Mouse (Mus musculus) limb, embryonic 15.5 days (tissue): Measurements from ENCODE around the gene Xirp2. TPM values are rescaled to one million over a fixed set of nuclear protein-coding genes. Genes with fewer than 3 reads are reported as not detected.
"Not testable (repeated sequence)": the region's sequence is repeated elsewhere in the genome, so short reads cannot be mapped to it uniquely, and the experiment has no call there.

Experiments used
- ATAC-seq: fragments of 200-750 bp; cut with Nextera tagmentation; 2 replicates; pipeline ENCODE4 v1.8.0; 2017; ENCODE audit warnings: low read depth, moderate TSS enrichment; ENCODE audit not compliant: insufficient number of reproducible peaks, low FRiP score, low TSS enrichment
- H3K27ac ChIP-seq: fragments of 300-500 bp; sonication (generic); 2 replicates; pipeline ENCODE4 v1.5.1; 2015; ENCODE audit warnings: moderate library complexity, mild to moderate bottlenecking, inconsistent platforms
- H3K27me3 ChIP-seq: fragments of 300-500 bp; sonication (generic); 2 replicates; pipeline ENCODE4 v1.6.1; 2015; ENCODE audit warnings: inconsistent platforms
- H3K36me3 ChIP-seq: fragments of 300-500 bp; sonication (generic); 2 replicates; pipeline ENCODE4 v1.6.1; 2015; ENCODE audit warnings: inconsistent platforms
- H3K4me1 ChIP-seq: fragments of 300-500 bp; sonication (generic); 2 replicates; pipeline ENCODE4 v1.6.1; 2015; ENCODE audit warnings: inconsistent platforms
- H3K4me2 ChIP-seq: fragments of 300-500 bp; sonication (generic); 2 replicates; pipeline ENCODE4 v1.6.1; 2015; ENCODE audit warnings: mild to moderate bottlenecking, inconsistent platforms
- H3K4me3 ChIP-seq: fragments of 300-500 bp; sonication (generic); 2 replicates; pipeline ENCODE4 v1.5.1; 2015; ENCODE audit warnings: mild to moderate bottlenecking, inconsistent platforms
- H3K9ac ChIP-seq: fragments of 300-500 bp; sonication (generic); 2 replicates; pipeline ENCODE4 v1.6.1; 2015; ENCODE audit warnings: inconsistent platforms
- H3K9me3 ChIP-seq: fragments of 300-500 bp; sonication (generic); 2 replicates; pipeline ENCODE4 v1.6.1; 2016; ENCODE audit warnings: inconsistent platforms
- WGBS: fragments of 180-500 bp; shearing (Covaris S2); methylation state at CpG from one replicate; pipeline ENCODE4 v1.1.7; 2015; 5-methylcytosine and 5-hydroxymethylcytosine counted together
- polyA plus RNA-seq: library from polyadenylated mRNA; unstranded; fragments of >200 nt; fragmentation: Nextera tagmentation; extraction: Ambion mirVana; gene quantifications from 2 replicates; pipeline ENCODE4 v1.2.1, GENCODE M21; 2015

Xirp2 gene
- polyA plus RNA-seq = 0.04 and 0.25 TPM in 2 replicates

- Histone ChIP-seq H3K36me3 (no peaks in the 10 kb centered on the region), H3K9ac (no peak within 1 kb of the TSS), H3K4me2 (no peak within 1 kb of the TSS), H3K9me3 (no peaks in the 10 kb centered on the region), H3K4me3 (no peak within 1 kb of the TSS), H3K27me3 (no peaks in the 10 kb centered on the region), H3K4me1 (no peaks in the 10 kb centered on the region), H3K27ac (no peak within 1 kb of the TSS)
- 63% methylated on average over 3 of the region's 3 CpGs for WGBS
- ATAC-seq = no peak
Observed at GRCm38 (mm10) chr2:67445780-67446179, at the start of gene Xirp2. Gene Xirp2, plus strand, starts transcription at chr2:67446002.

GRCm38 (mm10) chr2:67413425-67413824, 32.4 kb upstream of the Xirp2 start, which contains the start of gene Gm21830:
Gene Gm21830, plus strand, starts transcription at chr2:67413725.
- no CpG with 5 or more reads among the region's 1 CpGs for WGBS
- H3K4me3 ChIP-seq, H3K9ac ChIP-seq, H3K27ac ChIP-seq, H3K4me2 ChIP-seq, H3K4me1 ChIP-seq, H3K9me3 ChIP-seq, H3K36me3 ChIP-seq, ATAC-seq, H3K27me3 ChIP-seq: not testable (repeated sequence)

- ATAC-seq = no peak
- no peak overlapping the region for H3K27ac ChIP-seq
- H3K9ac ChIP-seq = no peak overlapping the region
- no peaks in the 10 kb centered on the region for H3K27me3 ChIP-seq
- H3K4me2 ChIP-seq = no peak overlapping the region
- no peak overlapping the region for H3K4me3 ChIP-seq
- H3K36me3 ChIP-seq = no peaks in the 10 kb centered on the region
- H3K4me1 ChIP-seq = no peaks in the 10 kb centered on the region
- no peaks in the 10 kb centered on the region for H3K9me3 ChIP-seq
Observed at GRCm38 (mm10) chr2:67420853-67421252, 24.9 kb upstream of the Xirp2 start.

- H3K9me3 ChIP-seq = no peaks in the 10 kb centered on the region
- H3K9ac ChIP-seq = no peak overlapping the region
- no peaks in the 10 kb centered on the region for H3K27me3 ChIP-seq
- H3K4me1 ChIP-seq = no peaks in the 10 kb centered on the region
- no peak overlapping the region for H3K27ac ChIP-seq
- no peak overlapping the region for H3K4me2 ChIP-seq
- ATAC-seq = no peak
- H3K36me3 ChIP-seq = no peaks in the 10 kb centered on the region
- WGBS = 76% methylated on average over 1 of the region's 1 CpGs
- H3K4me3 ChIP-seq = no peak overlapping the region
Observed at GRCm38 (mm10) chr2:67422799-67423198, 23.0 kb upstream of the Xirp2 start.

- ATAC-seq = no peak
- no peaks in the 10 kb centered on the region for H3K36me3 ChIP-seq
- no peak within 1 kb of the TSS for H3K27ac ChIP-seq
- no peaks in the 10 kb centered on the region for H3K9me3 ChIP-seq
- no peaks in the 10 kb centered on the region for H3K4me1 ChIP-seq
- WGBS = 52% methylated on average over 2 of the region's 2 CpGs
- H3K4me3 ChIP-seq = no peak within 1 kb of the TSS
- H3K4me2 ChIP-seq = no peak within 1 kb of the TSS
- H3K9ac ChIP-seq = no peak within 1 kb of the TSS
- H3K27me3 ChIP-seq = no peaks in the 10 kb centered on the region
Observed at GRCm38 (mm10) chr2:67433081-67433480, 12.7 kb upstream of the Xirp2 start, which contains the start of gene Gm26727. Gene Gm26727, minus strand, starts transcription at chr2:67433181.

- Histone ChIP-seq H3K9ac (no peak overlapping the region), H3K27ac (no peak overlapping the region), H3K27me3 (no peaks in the 10 kb centered on the region), H3K9me3 (no peaks in the 10 kb centered on the region), H3K36me3 (no peaks in the 10 kb centered on the region), H3K4me3 (no peak overlapping the region), H3K4me2 (no peak overlapping the region), H3K4me1 (no peaks in the 10 kb centered on the region)
- WGBS = 85% methylated on average over 8 of the region's 8 CpGs
- ATAC-seq = no peak
Observed at GRCm38 (mm10) chr2:67438309-67438708, 7.5 kb upstream of the Xirp2 start.

- no peak for ATAC-seq
- Histone ChIP-seq H3K4me2 (no peak overlapping the region), H3K9ac (no peak overlapping the region), H3K36me3 (no peaks in the 10 kb centered on the region), H3K4me1 (no peaks in the 10 kb centered on the region), H3K4me3 (no peak overlapping the region), H3K9me3 (no peaks in the 10 kb centered on the region), H3K27ac (no peak overlapping the region), H3K27me3 (no peaks in the 10 kb centered on the region)
- 64% methylated on average over 1 of the region's 1 CpGs for WGBS
Observed at GRCm38 (mm10) chr2:67446772-67447171, 970 bp downstream of the Xirp2 start.

GRCm38 (mm10) chr2:67447206-67447605, 1.4 kb downstream of the Xirp2 start:
- Histone ChIP-seq H3K9me3 (no peaks in the 10 kb centered on the region), H3K27ac (no peak overlapping the region), H3K9ac (no peak overlapping the region), H3K36me3 (no peaks in the 10 kb centered on the region), H3K27me3 (no peaks in the 10 kb centered on the region), H3K4me3 (no peak overlapping the region), H3K4me1 (no peaks in the 10 kb centered on the region), H3K4me2 (no peak overlapping the region)
- 60% methylated on average over 12 of the region's 12 CpGs for WGBS
- ATAC-seq = no peak

- Histone ChIP-seq H3K4me3 (no peak overlapping the region), H3K36me3 (no peaks in the 10 kb centered on the region), H3K9ac (no peak overlapping the region), H3K27ac (no peak overlapping the region), H3K4me2 (no peak overlapping the region), H3K4me1 (no peaks in the 10 kb centered on the region), H3K27me3 (no peaks in the 10 kb centered on the region), H3K9me3 (no peaks in the 10 kb centered on the region)
- ATAC-seq = no peak
- WGBS = 81% methylated on average over 3 of the region's 3 CpGs
Observed at GRCm38 (mm10) chr2:67460857-67461256, 15.1 kb downstream of the Xirp2 start.

- WGBS = 86% methylated on average over 7 of the region's 7 CpGs
- no peaks in the 10 kb centered on the region for H3K4me1 ChIP-seq
- H3K27me3 ChIP-seq = no peaks in the 10 kb centered on the region
- H3K4me3 ChIP-seq = no peak overlapping the region
- H3K4me2 ChIP-seq = no peak overlapping the region
- H3K36me3 ChIP-seq = no peaks in the 10 kb centered on the region
- no peak overlapping the region for H3K9ac ChIP-seq
- H3K27ac ChIP-seq = no peak overlapping the region
- H3K9me3 ChIP-seq = no peaks in the 10 kb centered on the region
- no peak for ATAC-seq
Observed at GRCm38 (mm10) chr2:67467036-67467435, 21.2 kb downstream of the Xirp2 start.

- not testable (repeated sequence) for H3K36me3 ChIP-seq, H3K27me3 ChIP-seq, H3K4me2 ChIP-seq, ATAC-seq, H3K4me3 ChIP-seq, H3K27ac ChIP-seq, H3K9me3 ChIP-seq, H3K4me1 ChIP-seq, H3K9ac ChIP-seq
- 83% methylated on average over 5 of the region's 5 CpGs for WGBS
Observed at GRCm38 (mm10) chr2:67470030-67470429, 24.2 kb downstream of the Xirp2 start.

GRCm38 (mm10) chr2:67477753-67478152, 32.0 kb downstream of the Xirp2 start:
- 18% methylated on average over 6 of the region's 6 CpGs for WGBS
- H3K4me3 ChIP-seq = no peak overlapping the region

GRCm38 (mm10) chr2:67481051-67481450, 35.2 kb downstream of the Xirp2 start:
- no peak for ATAC-seq
- no peak overlapping the region for H3K4me3 ChIP-seq
- H3K27ac ChIP-seq = no peak overlapping the region
- no peak overlapping the region for H3K9ac ChIP-seq
- no peaks in the 10 kb centered on the region for H3K27me3 ChIP-seq
- H3K9me3 ChIP-seq = no peaks in the 10 kb centered on the region
- no peak overlapping the region for H3K4me2 ChIP-seq
- WGBS = 58% methylated on average over 3 of the region's 3 CpGs
- H3K36me3 ChIP-seq = no peaks in the 10 kb centered on the region
- no peaks in the 10 kb centered on the region; the same call in 1 of the 2 replicates for H3K4me1 ChIP-seq

More at GRCm38 (mm10) chr2:67477753-67478152, 32.0 kb downstream of the Xirp2 start:
- no peaks in the 10 kb centered on the region for H3K27me3 ChIP-seq
- no peak overlapping the region for H3K9ac ChIP-seq
- no peaks in the 10 kb centered on the region for H3K4me1 ChIP-seq
- ATAC-seq = no peak
- H3K9me3 ChIP-seq = no peaks in the 10 kb centered on the region
- H3K4me2 ChIP-seq = no peak overlapping the region
- H3K27ac ChIP-seq = no peak overlapping the region
- H3K36me3 ChIP-seq = no peaks in the 10 kb centered on the region
